Mouse (Mus musculus) hindbrain, postnatal 0 days (tissue): ENCODE results near the gene Tbc1d16. TPM values are rescaled to one million over a fixed set of nuclear protein-coding genes. Genes with fewer than 3 reads are reported as not detected.
A peak's percentile ranks its signal among the peaks of the same experiment; 100 is the strongest.

Experiments used
- ATAC-seq: fragments of 200-750 bp; cut with Nextera tagmentation; 2 replicates; pipeline ENCODE4 v1.8.0; 2017; ENCODE audit warnings: mild to moderate bottlenecking, moderate TSS enrichment, moderate library complexity
- DNase-seq: peaks from one replicate; pipeline ENCODE4 v3.0.0-alpha.2; 2015; ENCODE audit warnings: low spot score
- H3K27ac ChIP-seq: fragments of 300-500 bp; sonication (generic); 2 replicates; pipeline ENCODE4 v1.5.1; 2014; ENCODE audit warnings: mild to moderate bottlenecking
- H3K27me3 ChIP-seq: fragments of 300-500 bp; sonication (generic); 2 replicates; pipeline ENCODE4 v1.6.1; 2014; ENCODE audit warnings: low read length, mixed read lengths; ENCODE audit not compliant: insufficient read depth
- H3K36me3 ChIP-seq: fragments of 300-500 bp; sonication (generic); 2 replicates; pipeline ENCODE4 v1.6.1; 2014; ENCODE audit warnings: low read length, mixed read lengths; ENCODE audit not compliant: insufficient read depth
- H3K4me1 ChIP-seq: fragments of 300-500 bp; sonication (generic); 2 replicates; pipeline ENCODE4 v1.6.1; 2014; ENCODE audit warnings: antibody characterized with exemption, low read length, mixed read lengths; ENCODE audit not compliant: insufficient read depth
- H3K4me2 ChIP-seq: fragments of 300-500 bp; sonication (generic); 2 replicates; pipeline ENCODE4 v1.6.1; 2014; ENCODE audit warnings: low read depth, mild to moderate bottlenecking, low read length, moderate library complexity, mixed read lengths
- H3K4me3 ChIP-seq: fragments of 300-500 bp; sonication (generic); 2 replicates; pipeline ENCODE4 v1.5.1; 2014; ENCODE audit warnings: low read length
- H3K9ac ChIP-seq: fragments of 300-500 bp; sonication (generic); replicated peaks from 2 replicates; pipeline ENCODE4 v1.6.1; 2014; ENCODE audit warnings: mild to moderate bottlenecking, low read length, moderate library complexity, mixed read lengths
- H3K9me3 ChIP-seq: fragments of 300-500 bp; sonication (generic); 2 replicates; pipeline ENCODE4 v1.6.1; 2016; ENCODE audit warnings: low read length, mixed read lengths
- CTCF ChIP-seq: IDR thresholded peaks from 2 replicates; pipeline ENCODE4 v1.5.1; 2016; ENCODE audit warnings: antibody characterized with exemption, control low read depth, low read depth
- WGBS: fragments of 180-500 bp; shearing (Covaris S2); extraction: QIAGEN DNeasy Blood & Tissue Kit; methylation state at CpG from one replicate; pipeline ENCODE4 v1.1.7; 2014; 5-methylcytosine and 5-hydroxymethylcytosine counted together
- polyA plus RNA-seq: library from polyadenylated mRNA; unstranded; fragments of >200 nt; fragmentation: Nextera tagmentation; extraction: Ambion mirVana; gene quantifications from 2 replicates; pipeline ENCODE4 v1.2.1, GENCODE M21; 2015
- total RNA-seq: library from RNA; depleted of rRNA; stranded (reverse); fragments of >200 nt; gene quantifications from 2 replicates; pipeline ENCODE4 v1.2.3, GENCODE M21; 2014

The Tbc1d16 gene
- total and polyA plus RNA-seq, 2 experiments from 2014 or later = 42.1 to 161 TPM

DNA sequence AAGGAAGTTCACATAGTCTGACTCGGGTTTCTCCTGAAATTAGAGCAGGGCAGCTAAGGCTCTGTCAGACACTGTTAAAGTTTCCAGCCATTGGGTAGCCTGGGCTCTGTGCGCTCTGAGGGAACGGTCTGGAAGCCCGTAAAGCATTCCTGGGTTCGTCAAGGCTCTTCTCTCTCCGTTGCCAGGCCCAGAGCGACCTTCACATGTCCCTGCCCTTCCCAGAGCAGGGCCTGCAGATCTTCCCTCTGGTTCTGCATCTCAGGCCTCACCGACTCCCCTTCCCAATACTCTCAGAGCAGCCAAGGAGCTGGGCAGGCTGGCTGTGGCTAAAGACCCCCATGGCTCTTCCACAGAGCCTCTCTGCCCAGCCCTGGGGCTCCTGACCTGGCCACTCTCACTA, 85.7 kb downstream of the Tbc1d16 start:
- no peak overlapping the region for H3K27ac ChIP-seq
- no peak overlapping the region for H3K9ac ChIP-seq
- H3K36me3 ChIP-seq = peaks cover 3% of the 10 kb centered on the region; the same call in 1 of the 2 replicates
- H3K4me3 ChIP-seq = no peak overlapping the region
- DNase-seq (no peak), ATAC-seq (no peak)
- no peak for TF ChIP-seq CTCF
- no peaks in the 10 kb centered on the region for H3K9me3 ChIP-seq
- 88% methylated on average over 8 of the region's 8 CpGs for WGBS
- no peaks in the 10 kb centered on the region; the same call in 1 of the 2 replicates for H3K4me1 ChIP-seq
- no peak overlapping the region for H3K4me2 ChIP-seq
- H3K27me3 ChIP-seq = no peaks in the 10 kb centered on the region

- TF ChIP-seq CTCF = no peak
- Histone ChIP-seq H3K9ac (no peak overlapping the region), H3K36me3 (no peaks in the 10 kb centered on the region), H3K4me2 (no peak overlapping the region), H3K4me1 (peaks cover 6% of the 10 kb centered on the region), H3K27ac (no peak overlapping the region), H3K27me3 (no peaks in the 10 kb centered on the region), H3K4me3 (no peak overlapping the region), H3K9me3 (no peaks in the 10 kb centered on the region)
- ATAC-seq (0 out of 2 replicates have a peak, but pooled peaks have one; percentile 7), DNase-seq (no peak)
- whole genome bisulfite sequencing = 77% methylated on average over 6 of the region's 6 CpGs
Measured at GRCm38 (mm10) chr11:119139026-119139425, 89.3 kb downstream of the Tbc1d16 start.

DNA sequence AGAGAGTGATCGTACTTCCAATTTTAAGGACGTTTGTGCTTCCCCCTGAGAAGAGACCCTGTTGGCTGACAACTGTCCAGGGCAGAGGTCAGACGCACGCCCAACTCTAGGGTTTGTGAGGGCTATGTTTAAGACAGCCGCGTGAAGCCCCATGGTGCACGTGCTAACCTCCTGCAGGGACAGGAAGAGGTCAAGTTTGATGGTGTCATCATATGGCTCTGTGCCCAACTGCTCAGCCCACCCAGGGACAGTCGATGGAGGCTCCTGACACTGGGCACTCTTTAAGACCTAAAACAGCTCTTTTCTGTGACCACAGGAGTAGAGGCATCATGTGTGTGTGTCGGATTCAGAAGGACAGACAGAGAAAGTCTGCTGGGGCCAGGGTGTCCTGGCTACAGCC, 90.1 kb downstream of the Tbc1d16 start:
- Histone ChIP-seq H3K9me3 (no peaks in the 10 kb centered on the region), H3K9ac (no peak overlapping the region), H3K4me1 (peaks cover 10% of the 10 kb centered on the region), H3K36me3 (no peaks in the 10 kb centered on the region), H3K27me3 (no peaks in the 10 kb centered on the region), H3K4me2 (no peak overlapping the region), H3K4me3 (no peak overlapping the region), H3K27ac (no peak overlapping the region)
- TF ChIP-seq CTCF = no peak
- DNase-seq (no peak), ATAC-seq (0 out of 2 replicates have a peak, but pooled peaks have one; percentile 6)
- 64% methylated on average over 9 of the region's 9 CpGs for WGBS

- 12% methylated on average over 17 of the region's 17 CpGs for WGBS
- no peaks in the 10 kb centered on the region for H3K9me3 ChIP-seq
- H3K4me3 ChIP-seq = no peak overlapping the region
- TF ChIP-seq CTCF = no peak
- H3K36me3 ChIP-seq = no peaks in the 10 kb centered on the region
- H3K27me3 ChIP-seq = no peaks in the 10 kb centered on the region
- H3K4me2 ChIP-seq = no peak overlapping the region
- H3K4me1 ChIP-seq = peaks cover 10% of the 10 kb centered on the region
- ATAC-seq (0 out of 2 replicates have a peak, but pooled peaks have one; percentile 18), DNase-seq (peak; percentile 49)
- peak overlapping the region; percentile 16; the same call in 1 of the 2 replicates for H3K27ac ChIP-seq
- no peak overlapping the region for H3K9ac ChIP-seq
Measured at GRCm38 (mm10) chr11:119134586-119134985, 93.7 kb downstream of the Tbc1d16 start.

DNA sequence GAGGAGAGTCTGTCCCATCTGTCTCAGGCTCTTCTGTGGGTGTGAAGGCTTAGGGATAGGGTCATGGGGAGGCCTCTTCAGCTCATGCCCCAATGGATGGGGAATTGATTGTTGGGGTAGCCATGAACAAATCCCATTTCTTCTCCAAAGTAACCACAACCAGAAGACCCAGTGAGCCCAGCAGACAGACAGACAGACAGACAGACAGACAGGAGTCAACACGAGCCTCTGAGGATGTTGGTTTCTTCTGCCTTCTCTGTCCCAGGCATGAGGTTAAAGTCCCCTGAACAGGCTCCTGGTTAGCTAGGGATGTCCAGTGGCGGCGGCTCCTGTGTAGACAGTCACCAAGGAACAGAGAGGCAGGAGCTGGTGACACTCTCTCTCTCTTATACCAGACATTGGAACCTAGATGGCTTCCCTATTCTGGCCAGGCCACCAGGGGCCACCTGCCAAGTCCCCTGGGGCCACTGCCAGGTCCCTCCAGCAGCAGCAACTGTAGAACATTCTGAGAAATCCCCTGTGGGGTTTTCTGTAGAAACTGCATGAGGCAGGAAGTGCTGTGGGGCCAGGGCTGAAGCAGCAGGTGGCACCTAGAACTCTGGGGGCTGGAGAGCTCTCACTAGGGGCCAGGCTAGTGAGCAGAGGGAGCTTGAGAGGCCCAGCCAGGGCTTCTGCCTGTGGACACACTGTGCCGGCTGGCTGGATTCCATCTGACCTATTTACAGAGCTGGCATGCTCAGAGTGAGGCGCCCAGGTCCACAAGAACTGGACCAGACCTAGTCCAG, 94.7 kb downstream of the Tbc1d16 start:
- no peaks in the 10 kb centered on the region for H3K36me3 ChIP-seq
- H3K9ac ChIP-seq = no peak overlapping the region
- peaks cover 10% of the 10 kb centered on the region for H3K4me1 ChIP-seq
- H3K4me2 ChIP-seq = no peak overlapping the region
- DNase-seq (peak; percentile 63), ATAC-seq (0 out of 2 replicates have a peak, but pooled peaks have one; percentile 14)
- H3K27ac ChIP-seq = peak overlapping the region; percentile 16; the same call in 1 of the 2 replicates
- H3K27me3 ChIP-seq = no peaks in the 10 kb centered on the region
- TF ChIP-seq CTCF = no peak
- WGBS = 63% methylated on average over 5 of the region's 5 CpGs
- H3K4me3 ChIP-seq = no peak overlapping the region
- no peaks in the 10 kb centered on the region for H3K9me3 ChIP-seq

- Histone ChIP-seq H3K9me3 (no peaks in the 10 kb centered on the region), H3K4me3 (no peak overlapping the region), H3K36me3 (no peaks in the 10 kb centered on the region), H3K4me1 (peaks cover 13% of the 10 kb centered on the region), H3K4me2 (no peak overlapping the region), H3K9ac (no peak overlapping the region), H3K27me3 (no peaks in the 10 kb centered on the region), H3K27ac (no peak overlapping the region)
- ATAC-seq = no peak
- 81% methylated on average over 14 of the region's 14 CpGs for WGBS
- no peak for TF ChIP-seq CTCF
- DNase-seq = no peak
Measured at GRCm38 (mm10) chr11:119132198-119133035, 95.9 kb downstream of the Tbc1d16 start.
